Mouse (Mus musculus): Measurements from ENCODE around the gene Ccdc93. TPM values are rescaled to one million over a fixed set of nuclear protein-coding genes. Genes with fewer than 3 reads are reported as not detected.

Gene Ccdc93
- polyA plus RNA-seq (2012; ENCODE audit: low replicate concordance) = 6.4 and 10.3 TPM in 2 replicates

GRCm38 (mm10) chr1:121430938-121431928 lies at the start of gene Ccdc93:
TSS of gene Ccdc93 (plus strand) at chr1:121431049.

GRCm38 (mm10) chr1:121528399-121528720 lies 97.5 kb downstream of the Ccdc93 start, which contains the start of gene Htr5b:
TSS of gene Htr5b (minus strand) at chr1:121528465.

Other genes with a start within 250 kb of the Ccdc93 start
- 9.0 and 10.8 TPM in 2 replicates for gene Insig2, start 98.5 kb upstream of the Ccdc93 start, polyA plus RNA-seq (2012; ENCODE audit: low replicate concordance)
- not detected in 2 replicates for gene Htr5b, start 97.4 kb downstream of the Ccdc93 start, polyA plus RNA-seq (2012; ENCODE audit: low replicate concordance)
- gene Ddx18, start 136.9 kb downstream of the Ccdc93 start, polyA plus RNA-seq (2012; ENCODE audit: low replicate concordance) = 5.8 and 8.7 TPM in 2 replicates